Mouse (Mus musculus): ENCODE data around the gene Plrg1. TPM values are rescaled to one million over a fixed set of nuclear protein-coding genes. Genes with fewer than 3 reads are reported as not detected.

Gene Plrg1
- total and polyA plus RNA-seq, 3 experiments, result 16.0 to 50.2 (median 49.0) TPM

Other genes starting within 250 kb of the Plrg1 start
- gene Rbm46, start 179.0 kb upstream of the Plrg1 start, total RNA-seq (2021), result under 1 TPM; 0.38 to 0.69 TPM
- gene Rbm46, start 179.0 kb upstream of the Plrg1 start, polyA plus RNA-seq (2012; rRNA removed), result not detected in 2 replicates
- under 1 TPM; 0.07 to 0.17 TPM for gene Lrat, start 151.5 kb upstream of the Plrg1 start, total RNA-seq (2021)
- not detected in 2 replicates for gene Lrat, start 151.5 kb upstream of the Plrg1 start, polyA plus RNA-seq (2012; rRNA removed)
- 10 to 100 TPM in 1 of 2 experiments, under 1 TPM in 1; 0.38 to 10.9 TPM for gene Fgg, start 47.8 kb upstream of the Plrg1 start, total RNA-seq (2021)
- gene Fgg, start 47.8 kb upstream of the Plrg1 start, polyA plus RNA-seq (2012; rRNA removed), result 0.63 TPM in 1 of 2 replicates, not detected in the other
- gene Fga, start 29.4 kb upstream of the Plrg1 start, total RNA-seq (2021), result 10 to 100 TPM in 1 of 2 experiments, under 1 TPM in 1; 0.66 to 13.3 TPM
- gene Fga, start 29.4 kb upstream of the Plrg1 start, polyA plus RNA-seq (2012; rRNA removed), result 0.12 TPM in 1 of 2 replicates, not detected in the other
- gene Fgb, start 5.7 kb upstream of the Plrg1 start, total RNA-seq (2021), result 1 to 10 TPM in 1 of 2 experiments, under 1 TPM in 1; 0.28 to 5.6 TPM
- gene Fgb, start 5.7 kb upstream of the Plrg1 start, polyA plus RNA-seq (2012; rRNA removed), result 0.11 TPM in 1 of 2 replicates, not detected in the other
- gene Dchs2, start 72.4 kb downstream of the Plrg1 start, total RNA-seq (2021), result under 1 TPM; 0.37 to 0.66 TPM
- 0.03 and 0.06 TPM in 2 replicates for gene Dchs2, start 72.4 kb downstream of the Plrg1 start, polyA plus RNA-seq (2012; rRNA removed)

All from adrenal gland, adult 2 months (tissue).